Mouse (Mus musculus) neural tube, embryonic 14.5 days (tissue): ENCODE data around the gene Ppid. TPM values are rescaled to one million over a fixed set of nuclear protein-coding genes. Genes with fewer than 3 reads are reported as not detected.

Experiments
- ATAC-seq: fragments of 200-750 bp; cut with Nextera tagmentation; 2 replicates; pipeline ENCODE4 v1.8.0; 2017; ENCODE audit warnings: low read depth, mild to moderate bottlenecking, moderate TSS enrichment, moderate library complexity
- H3K27ac ChIP-seq: fragments of 300-500 bp; sonication (generic); 2 replicates; pipeline ENCODE4 v1.5.1; 2014; ENCODE audit warnings: low read depth, mild to moderate bottlenecking, control low read depth, low read length, moderate library complexity, mixed read lengths
- H3K27me3 ChIP-seq: fragments of 300-500 bp; sonication (generic); 2 replicates; pipeline ENCODE4 v1.6.1; 2014; ENCODE audit warnings: low read length; ENCODE audit not compliant: control insufficient read depth, insufficient read depth
- H3K36me3 ChIP-seq: fragments of 300-500 bp; sonication (generic); 2 replicates; pipeline ENCODE4 v1.6.1; 2014; ENCODE audit warnings: low read length, mixed read lengths; ENCODE audit not compliant: control insufficient read depth, insufficient read depth
- H3K4me1 ChIP-seq: fragments of 300-500 bp; sonication (generic); 2 replicates; pipeline ENCODE4 v1.6.1; 2014; ENCODE audit warnings: low read length; ENCODE audit not compliant: control insufficient read depth, insufficient read depth
- H3K4me2 ChIP-seq: fragments of 300-500 bp; sonication (generic); 2 replicates; pipeline ENCODE4 v1.6.1; 2014; ENCODE audit warnings: mild to moderate bottlenecking, low read depth, low read length, control low read depth
- H3K4me3 ChIP-seq: fragments of 300-500 bp; sonication (generic); 2 replicates; pipeline ENCODE4 v1.5.1; 2014; ENCODE audit warnings: low read depth, low read length, control low read depth, mixed read lengths
- H3K9ac ChIP-seq: fragments of 300-500 bp; sonication (generic); replicated peaks from 2 replicates; pipeline ENCODE4 v1.6.1; 2014; ENCODE audit warnings: low read depth, mild to moderate bottlenecking, control low read depth, low read length, mixed read lengths
- H3K9me3 ChIP-seq: fragments of 300-500 bp; sonication (generic); 2 replicates; pipeline ENCODE4 v1.6.1; 2016; ENCODE audit warnings: low read length; ENCODE audit not compliant: control insufficient read depth
- WGBS: fragments of 180-500 bp; shearing (Covaris S2); extraction: QIAGEN DNeasy Blood & Tissue Kit; methylation state at CpG from one replicate; pipeline ENCODE4 v1.1.7; 2014; 5-methylcytosine and 5-hydroxymethylcytosine counted together
- polyA plus RNA-seq: library from polyadenylated mRNA; unstranded; fragments of >200 nt; fragmentation: Nextera tagmentation; extraction: Ambion mirVana; gene quantifications from 2 replicates; pipeline ENCODE4 v1.2.1, GENCODE M21; 2014

Gene Ppid
- polyA plus RNA-seq, 1 experiment from 2014 or later, result 164 TPM

DNA sequence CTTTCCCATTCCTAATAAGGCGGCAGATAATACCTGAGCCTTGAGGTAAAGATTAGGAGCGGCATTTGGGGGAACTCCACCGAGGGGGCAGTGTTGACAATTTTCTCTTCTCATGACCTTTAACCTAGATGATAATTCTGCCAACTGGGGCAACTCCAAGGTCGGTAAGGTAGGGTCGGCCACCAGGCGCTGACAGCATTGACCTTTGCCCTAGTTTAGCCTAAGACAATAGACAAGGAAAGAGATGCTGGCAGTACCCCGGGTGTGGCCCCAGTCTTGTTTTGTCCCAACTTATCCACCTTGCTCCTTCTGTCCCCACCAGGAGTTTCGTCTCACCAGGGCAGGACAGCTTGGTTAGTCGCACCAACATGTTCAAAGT is 37.0 kb downstream of the Ppid start:
- peak overlapping the region; percentile 81 for H3K4me2 ChIP-seq
- ATAC-seq, result no peak; the same call in 1 of the 2 replicates
- no peaks in the 10 kb centered on the region; the same call in 1 of the 2 replicates for H3K36me3 ChIP-seq
- no peaks in the 10 kb centered on the region for H3K9me3 ChIP-seq
- H3K9ac ChIP-seq, result peak overlapping the region; percentile 59
- no peaks in the 10 kb centered on the region for H3K4me1 ChIP-seq
- WGBS, result under 1% methylated on average over 9 of the region's 9 CpGs
- peak overlapping the region; percentile 71 for H3K4me3 ChIP-seq
- no peaks in the 10 kb centered on the region for H3K27me3 ChIP-seq
- peak overlapping the region; percentile 78 for H3K27ac ChIP-seq

DNA sequence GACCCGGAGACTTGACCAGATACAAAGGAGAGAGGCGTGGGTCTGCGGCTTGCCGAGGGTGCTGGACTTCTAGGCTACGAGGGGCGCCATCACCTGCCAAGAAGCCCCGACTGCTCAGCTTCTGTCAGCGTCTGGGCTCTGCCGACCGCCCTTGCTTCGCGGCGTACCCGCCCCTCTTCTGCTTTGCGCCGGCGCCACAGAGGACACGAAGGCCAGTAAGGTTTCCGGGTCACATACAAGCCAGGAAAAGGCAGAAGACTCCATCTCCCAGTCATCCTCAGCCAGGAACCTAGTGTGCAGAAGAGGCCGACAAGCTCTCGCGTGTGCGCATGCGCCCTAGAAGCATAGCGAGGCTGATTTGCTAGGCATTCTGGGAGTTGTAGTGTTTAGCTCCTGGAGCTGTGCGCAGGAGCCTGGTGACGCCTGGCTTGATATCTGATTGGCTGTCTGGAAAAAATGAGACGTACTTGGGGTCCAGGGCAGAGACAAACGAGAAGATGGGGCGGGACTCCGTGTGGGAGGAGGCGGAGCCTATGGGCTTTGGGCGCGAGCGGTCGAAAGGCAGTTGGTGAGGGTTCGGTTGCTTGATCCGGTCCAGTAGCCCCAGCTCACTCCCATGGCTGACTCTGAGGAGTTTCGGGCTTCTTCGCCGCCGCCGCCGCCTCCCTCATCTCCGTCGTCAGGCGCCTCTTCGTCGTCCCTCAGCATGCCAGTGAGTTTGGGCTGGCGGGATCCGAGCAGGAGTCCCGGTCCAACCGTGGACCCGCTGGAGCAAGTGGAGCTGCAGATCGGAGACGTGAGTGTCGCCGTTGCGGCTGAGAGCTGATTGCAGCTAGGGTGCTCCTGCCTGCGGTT is 37.6 kb downstream of the Ppid start, which contains the start of gene 4930579G24Rik:
Gene 4930579G24Rik (plus strand): TSS at position 519 of the 855 bp plus-strand sequence.
- Histone ChIP-seq H3K4me2 (peak within 1 kb of the TSS; percentile 81), H3K36me3 (no peaks in the 10 kb centered on the region; the same call in 1 of the 2 replicates), H3K27me3 (no peaks in the 10 kb centered on the region), H3K9me3 (no peaks in the 10 kb centered on the region), H3K9ac (peak within 1 kb of the TSS; percentile 74), H3K4me1 (no peaks in the 10 kb centered on the region), H3K27ac (peak within 1 kb of the TSS; percentile 78), H3K4me3 (peak within 1 kb of the TSS; percentile 71)
- WGBS, result under 1% methylated on average over 59 of the region's 60 CpGs
- ATAC-seq, result peak; percentile 99

DNA sequence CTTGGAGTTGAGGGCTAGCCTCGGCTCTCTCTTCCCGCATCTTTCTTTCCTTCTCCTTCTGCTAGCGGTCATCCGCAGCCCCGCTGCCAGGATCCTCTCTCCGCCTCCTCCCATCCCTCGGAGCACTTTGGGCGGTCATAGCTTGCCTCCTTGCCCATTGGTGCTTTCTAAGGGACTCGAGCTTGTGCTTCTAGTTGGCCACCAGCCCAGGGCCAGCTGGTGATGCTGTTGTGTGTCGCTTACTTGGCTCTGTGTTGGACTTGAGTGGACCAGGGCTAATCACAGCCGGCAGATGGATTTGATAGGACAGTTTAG is 38.2 kb downstream of the Ppid start, which contains the start of gene Etfdh:
Gene Etfdh (minus strand): TSS at position 85 of the 315 bp plus-strand sequence.
- peak within 1 kb of the TSS; percentile 71 for H3K4me3 ChIP-seq
- under 1% methylated on average over 10 of the region's 11 CpGs for WGBS
- peak; percentile 45 for ATAC-seq
- no peaks in the 10 kb centered on the region for H3K4me1 ChIP-seq
- peak within 1 kb of the TSS; percentile 74 for H3K9ac ChIP-seq
- H3K27ac ChIP-seq, result peak within 1 kb of the TSS; percentile 78
- H3K36me3 ChIP-seq, result no peaks in the 10 kb centered on the region; the same call in 1 of the 2 replicates
- no peaks in the 10 kb centered on the region for H3K9me3 ChIP-seq
- peak within 1 kb of the TSS; percentile 81 for H3K4me2 ChIP-seq
- H3K27me3 ChIP-seq, result no peaks in the 10 kb centered on the region

DNA sequence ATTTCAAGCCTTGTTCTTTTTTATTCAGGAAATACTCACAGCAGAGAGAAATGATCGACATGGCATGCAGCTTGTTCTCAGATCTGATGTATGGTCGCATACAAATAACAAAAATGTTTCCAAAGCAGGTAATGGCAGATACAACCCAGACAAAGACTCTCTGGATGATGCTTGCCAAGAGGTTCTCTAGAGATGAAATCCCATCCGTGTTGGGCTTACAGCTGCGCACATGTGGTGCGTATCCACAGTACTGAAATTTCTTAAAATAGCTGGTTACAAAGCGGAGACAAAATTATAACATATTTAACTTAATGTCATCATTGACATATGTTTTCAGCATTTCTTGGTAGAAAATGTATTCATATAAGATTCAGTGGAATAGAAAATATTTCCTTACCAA is 61.0 kb downstream of the Ppid start:
- 92% methylated on average over 6 of the region's 6 CpGs for WGBS

More for the DNA sequence above, 61.0 kb downstream of the Ppid start:
- H3K36me3 ChIP-seq, result no peaks in the 10 kb centered on the region
- no peaks in the 10 kb centered on the region for H3K4me1 ChIP-seq
- ATAC-seq, result no peak
- no peak overlapping the region for H3K27ac ChIP-seq
- no peaks in the 10 kb centered on the region for H3K27me3 ChIP-seq
- H3K9ac ChIP-seq, result no peak overlapping the region
- H3K4me3 ChIP-seq, result no peak overlapping the region
- H3K4me2 ChIP-seq, result no peak overlapping the region
- no peaks in the 10 kb centered on the region for H3K9me3 ChIP-seq

Other genes with a start within 250 kb of the Ppid start
- gene Fnip2, start 23.5 kb upstream of the Ppid start, polyA plus RNA-seq, result 8.9 and 10.8 TPM in 2 replicates
- 5.6 and 7.1 TPM in 2 replicates for gene 4930579G24Rik, start 37.7 kb downstream of the Ppid start, polyA plus RNA-seq
- gene Etfdh, start 38.2 kb downstream of the Ppid start, polyA plus RNA-seq, result 40.8 and 50.6 TPM in 2 replicates
- 0.05 and 0.10 TPM in 2 replicates for gene Rxfp1, start 146.5 kb downstream of the Ppid start, polyA plus RNA-seq